Comparison of ENCODE assay signal across 19 mouse cellular contexts in genomic region chr13:115162689-115163413, GRCm38 (mm10).
DNase-seq lines count a peak whose midpoint lies in the region; ATAC-seq lines count a peak whose summit lies in the region.
"Had no signal": no experiment of that assay in that cellular context is flagged by ENCODE, and none has a peak within 500 bp of the region (broad histone marks: within the 10 kb centered on the region; RNA-seq: fewer than 3 reads in every experiment).

No protein-coding gene starts in this region.

- H3K9me3 ChIP-seq in heart, embryonic 12.5 days (replicated peaks): no peaks in the 10 kb centered on the region
- no peaks in the 10 kb centered on the region for H3K9me3 ChIP-seq in heart, embryonic 11.5 days (replicated peaks; ENCODE audit: control insufficient read depth, low read length)
- no peaks in the 10 kb centered on the region for H3K9me3 ChIP-seq in forebrain, embryonic 16.5 days (ENCODE audit: control insufficient read depth, low read length)
- H3K9me3 ChIP-seq: hindbrain, embryonic 12.5 days; hindbrain, embryonic 15.5 days had no signal

- H3K27me3 ChIP-seq in heart, embryonic 12.5 days (replicated peaks): no peaks in the 10 kb centered on the region
- H3K27me3 ChIP-seq in heart, embryonic 11.5 days (ENCODE audit: control insufficient read depth, insufficient read depth, low read length): no peaks in the 10 kb centered on the region
- H3K27me3 ChIP-seq in forebrain, embryonic 16.5 days (replicated peaks; ENCODE audit: control insufficient read depth, insufficient read depth, low read length): no peaks in the 10 kb centered on the region
- H3K27me3 ChIP-seq: hindbrain, embryonic 12.5 days; hindbrain, embryonic 15.5 days had no signal

- WGBS in heart, embryonic 12.5 days: 49% methylated on average over 4 of the region's 4 CpGs
- 57% methylated on average over 4 of the region's 4 CpGs for WGBS in heart, embryonic 11.5 days (ENCODE audit: insufficient replicate concordance)
- WGBS in forebrain, embryonic 16.5 days: 87% methylated on average over 4 of the region's 4 CpGs

- no peaks in the 10 kb centered on the region for H3K36me3 ChIP-seq in heart, embryonic 12.5 days
- no peaks in the 10 kb centered on the region for H3K36me3 ChIP-seq in heart, embryonic 11.5 days (ENCODE audit: control insufficient read depth, insufficient read depth, low read length)
- H3K36me3 ChIP-seq in forebrain, embryonic 16.5 days (ENCODE audit: control insufficient read depth, insufficient read depth): no peaks in the 10 kb centered on the region
- H3K36me3 ChIP-seq: hindbrain, embryonic 12.5 days; hindbrain, embryonic 15.5 days had no signal

- H3K4me3 ChIP-seq in heart, embryonic 12.5 days: no peak overlapping the region
- no peak overlapping the region for H3K4me3 ChIP-seq in heart, embryonic 11.5 days (ENCODE audit: low read depth, low read length)
- no peak overlapping the region for H3K4me3 ChIP-seq in forebrain, embryonic 16.5 days (replicated peaks; ENCODE audit: low read length)
- H3K4me3 ChIP-seq: hindbrain, embryonic 12.5 days; hindbrain, embryonic 15.5 days had no signal

- H3K4me1 ChIP-seq in heart, embryonic 12.5 days (replicated peaks): peaks cover 30% of the 10 kb centered on the region
- 0 out of 2 replicates have a peak, but pooled peaks cover 7% of the 10 kb centered on the region for H3K4me1 ChIP-seq in heart, embryonic 11.5 days (ENCODE audit: control insufficient read depth, insufficient read depth, low read length)
- no peaks in the 10 kb centered on the region for H3K4me1 ChIP-seq in forebrain, embryonic 16.5 days (replicated peaks; ENCODE audit: control insufficient read depth, insufficient read depth, low read length)
- H3K4me1 ChIP-seq: hindbrain, embryonic 12.5 days; hindbrain, embryonic 15.5 days had no signal

- H3K9ac ChIP-seq in heart, embryonic 12.5 days: no peak overlapping the region
- H3K9ac ChIP-seq in heart, embryonic 11.5 days (ENCODE audit: low read depth, low read length): no peak overlapping the region
- no peak overlapping the region for H3K9ac ChIP-seq in forebrain, embryonic 16.5 days (replicated peaks; ENCODE audit: low read depth, low read length)
- H3K9ac ChIP-seq: hindbrain, embryonic 12.5 days; hindbrain, embryonic 15.5 days had no signal

- DNase-seq in lung, postnatal 36 days: peak; percentile 9
- no peak for DNase-seq in lung, postnatal 10 days
- DNase-seq in right cerebral cortex, adult 18-20 months: no peak
- DNase-seq: adrenal gland, postnatal 25 days; cerebellum, adult 11-12 months; cerebellum, adult 8-10 months; cerebellum, postnatal 10 days; cerebellum, postnatal 36 days; gastrocnemius, postnatal 10 days; heart, adult 18-20 months had no signal

- H3K4me2 ChIP-seq in heart, embryonic 12.5 days: no peak overlapping the region
- no peak overlapping the region for H3K4me2 ChIP-seq in heart, embryonic 11.5 days
- no peak overlapping the region for H3K4me2 ChIP-seq in forebrain, embryonic 16.5 days (ENCODE audit: low read length)
- H3K4me2 ChIP-seq: hindbrain, embryonic 12.5 days; hindbrain, embryonic 15.5 days had no signal

- ATAC-seq in heart, embryonic 12.5 days (ENCODE audit: insufficient number of reproducible peaks, low FRiP score): peak; percentile 33; the same call in 1 of the 2 replicates
- ATAC-seq in heart, embryonic 11.5 days (replicated peaks; ENCODE audit: insufficient number of reproducible peaks, low FRiP score, low TSS enrichment): no peak
- ATAC-seq in granulocyte monocyte progenitor cell, adult 5-6 weeks (replicated peaks; ENCODE audit: poor library complexity, severe bottlenecking): peak; percentile 81
- ATAC-seq in monocyte, adult 5-6 weeks (replicated peaks; ENCODE audit: insufficient number of reproducible peaks, low FRiP score, low TSS enrichment, poor library complexity, severe bottlenecking): 0 out of 2 replicates have a peak, but pooled peaks have one; percentile 42
- no peak for ATAC-seq in forebrain, embryonic 16.5 days
- ATAC-seq: CD4-positive, CD25-positive, alpha-beta regulatory T cell, adult 4 months; forebrain, embryonic 14.5 days had no signal

- no peak overlapping the region for H3K27ac ChIP-seq in heart, embryonic 12.5 days (ENCODE audit: poor library complexity, severe bottlenecking)
- H3K27ac ChIP-seq in heart, embryonic 11.5 days (ENCODE audit: low read depth, low read length): no peak overlapping the region
- H3K27ac ChIP-seq in forebrain, embryonic 16.5 days (ENCODE audit: low read length): no peak overlapping the region
- H3K27ac ChIP-seq: hindbrain, embryonic 12.5 days; hindbrain, embryonic 15.5 days had no signal

Comparison
In these comparisons a context has a peak if more than half of its experiments do, and no peak if none do; other contexts are left out.
1. ATAC-seq: peak in heart, embryonic 12.5 days (single experiment), granulocyte monocyte progenitor cell, adult 5-6 weeks (single experiment) and monocyte, adult 5-6 weeks (single experiment); none in heart, embryonic 11.5 days (single experiment) and forebrain, embryonic 16.5 days (single experiment).